Mouse (Mus musculus) heart, postnatal 0 days (tissue): ENCODE results near the gene Ntrk3.

Source experiments
- CTCF ChIP-seq: IDR thresholded peaks from 2 replicates; pipeline ENCODE4 v1.5.1; 2016; ENCODE audit warnings: antibody characterized with exemption, control low read depth, low read depth
- EP300 ChIP-seq: IDR thresholded peaks from 2 replicates; pipeline ENCODE4 v1.6.1; 2016; ENCODE audit warnings: antibody characterized with exemption, low read depth

DNA sequence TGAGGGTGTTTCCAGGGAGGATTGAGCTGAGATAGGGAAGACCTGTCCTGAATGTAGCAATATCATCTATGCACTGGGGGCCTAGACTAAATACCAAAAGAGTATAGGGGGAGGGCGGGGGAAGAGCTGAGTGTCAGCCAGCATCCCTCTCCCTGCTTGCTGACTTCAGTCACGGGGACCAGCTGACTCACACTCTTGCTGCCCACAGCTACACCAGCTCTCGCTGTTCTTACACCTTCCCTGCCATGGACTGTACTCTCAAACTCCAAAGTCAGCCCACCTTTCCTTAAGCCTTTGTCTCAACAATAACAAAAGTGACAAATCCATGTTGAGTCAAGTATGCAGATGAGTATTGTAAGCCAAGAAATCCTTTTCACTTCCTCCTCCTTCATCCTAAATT is 136.0 kb downstream of the Ntrk3 start:
- TF ChIP-seq CTCF (no peak), EP300 (no peak)
